In the genomic region with DNA sequence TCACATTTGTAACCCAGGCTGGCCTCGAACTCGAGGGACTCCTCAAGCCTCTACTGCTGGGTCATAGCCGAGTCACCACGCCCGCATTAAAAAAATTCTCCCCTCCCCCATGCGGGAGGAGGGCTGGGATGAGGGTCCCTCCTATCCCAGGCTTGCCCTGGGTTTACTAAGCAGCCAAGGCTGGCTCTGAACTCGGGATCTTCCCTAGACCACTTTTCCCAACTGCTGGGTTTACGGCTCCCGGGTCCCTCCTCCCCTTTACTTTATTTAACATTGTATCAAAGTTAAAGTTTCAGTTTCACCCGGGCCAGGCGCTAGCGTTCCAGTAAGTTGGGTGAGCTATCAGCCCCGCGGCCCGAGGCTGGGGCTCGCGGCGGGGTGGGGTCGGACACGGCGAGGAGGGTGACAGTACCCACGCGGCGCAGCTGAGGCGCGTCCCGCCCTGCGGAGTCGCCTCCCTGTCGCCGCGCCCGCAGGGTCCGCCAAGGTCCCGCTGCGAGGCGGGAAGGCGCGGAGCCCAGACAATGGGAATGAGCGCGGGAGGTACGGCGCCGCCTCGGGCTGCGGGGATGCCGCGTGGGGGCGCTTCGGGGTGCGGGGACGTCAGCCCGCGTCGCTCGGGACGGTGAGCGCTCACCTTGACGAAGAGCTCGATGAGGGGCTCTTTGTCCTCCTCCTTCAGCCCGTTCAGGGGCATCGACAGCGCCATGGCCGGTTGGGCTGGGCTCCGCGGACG, we compare ENCODE assay signal across 8 mouse cellular contexts. TPM values are rescaled to one million over a fixed set of nuclear protein-coding genes. Genes with fewer than 3 reads are reported as not detected.
DNase-seq lines count a peak whose midpoint lies in the region; ATAC-seq and TF ChIP-seq lines count a peak whose summit lies in the region.

No protein-coding gene starts in this region.

- TF ChIP-seq POLR2A in cortical plate, adult 2 months (IDR thresholded peaks at IDR 0.05; ENCODE audit: extremely low read depth, insufficient read depth, low read length) = no peak

- under 1% methylated on average over 66 of the region's 67 CpGs for WGBS in intestine, embryonic 14.5 days
- WGBS in liver, embryonic 15.5 days (ENCODE audit: insufficient replicate concordance) = under 1% methylated on average over 67 of the region's 67 CpGs
- under 1% methylated on average over 67 of the region's 67 CpGs for WGBS in neural tube, embryonic 12.5 days

- H3K4me3 ChIP-seq in cortical plate, adult 2 months (ENCODE audit: insufficient read depth, low read length) = peak overlapping the region; percentile 46
- peak overlapping the region; percentile 69 for H3K4me3 ChIP-seq in intestine, embryonic 14.5 days (ENCODE audit: low read depth, low read length)
- peak overlapping the region; percentile 97 for H3K4me3 ChIP-seq in liver, embryonic 15.5 days (replicated peaks)
- H3K4me3 ChIP-seq in neural tube, embryonic 12.5 days = peak overlapping the region; percentile 66

- TF ChIP-seq CTCF in cortical plate, adult 2 months (IDR thresholded peaks at IDR 0.05; ENCODE audit: extremely low read depth, insufficient read depth, low read length) = no peak

- peak; percentile 74 for DNase-seq in urinary bladder, postnatal 14 days (ENCODE audit: low spot score)
- no peak for DNase-seq in urinary bladder, postnatal 10 days (ENCODE audit: low spot score)
- peak; percentile 51 to 67 for DNase-seq in gastrocnemius, postnatal 36 days
- DNase-seq in intestine, embryonic 14.5 days (ENCODE audit: low spot score) = peak; percentile 84
- DNase-seq in thymus, postnatal 36 days = peak; percentile 61 to 71

- H3K27me3 ChIP-seq in intestine, embryonic 14.5 days (replicated peaks; ENCODE audit: control insufficient read depth, insufficient read depth, low read length) = no peaks in the 10 kb centered on the region
- H3K27me3 ChIP-seq in liver, embryonic 15.5 days = no peaks in the 10 kb centered on the region
- 0 out of 2 replicates have a peak, but pooled peaks cover 5% of the 10 kb centered on the region for H3K27me3 ChIP-seq in neural tube, embryonic 12.5 days (replicated peaks)

- peak; percentile 51 for ATAC-seq in intestine, embryonic 14.5 days (replicated peaks; ENCODE audit: low FRiP score, low TSS enrichment, low read depth)
- peak; percentile 59 for ATAC-seq in liver, embryonic 15.5 days (ENCODE audit: insufficient read depth)
- ATAC-seq in neural tube, embryonic 12.5 days (ENCODE audit: low FRiP score, low read depth) = peak; percentile 74

- H3K9ac ChIP-seq in intestine, embryonic 14.5 days (ENCODE audit: low read length) = peak overlapping the region; percentile 93
- peak overlapping the region; percentile 95 for H3K9ac ChIP-seq in liver, embryonic 15.5 days
- H3K9ac ChIP-seq in neural tube, embryonic 12.5 days = peak overlapping the region; percentile 87

- H3K9me3 ChIP-seq in intestine, embryonic 14.5 days (ENCODE audit: control insufficient read depth, low read length) = no peaks in the 10 kb centered on the region
- H3K9me3 ChIP-seq in liver, embryonic 15.5 days (replicated peaks) = no peaks in the 10 kb centered on the region
- no peaks in the 10 kb centered on the region for H3K9me3 ChIP-seq in neural tube, embryonic 12.5 days

- H3K4me2 ChIP-seq in intestine, embryonic 14.5 days (ENCODE audit: low read length) = peak overlapping the region; percentile 63
- H3K4me2 ChIP-seq in liver, embryonic 15.5 days = peak overlapping the region; percentile 88
- peak overlapping the region; percentile 80 for H3K4me2 ChIP-seq in neural tube, embryonic 12.5 days (replicated peaks)

- H3K4me1 ChIP-seq in cortical plate, adult 2 months (ENCODE audit: control insufficient read depth, insufficient read depth, low read length) = no peaks in the 10 kb centered on the region
- H3K4me1 ChIP-seq in intestine, embryonic 14.5 days (replicated peaks; ENCODE audit: control insufficient read depth, insufficient read depth, low read length) = peaks cover 45% of the 10 kb centered on the region
- H3K4me1 ChIP-seq in liver, embryonic 15.5 days (replicated peaks) = peaks cover 77% of the 10 kb centered on the region
- peaks cover 45% of the 10 kb centered on the region for H3K4me1 ChIP-seq in neural tube, embryonic 12.5 days

- intact Hi-C loops in gastrocnemius, postnatal 36 days (cut with DNase I) = loop anchor here (5.0 kb wide), 2 partner anchors 45 to 50 kb away; no protein-coding TSS in a partner anchor

- 0 out of 2 replicates have a peak overlapping the region, but pooled peaks have one; percentile 46 for H3K27ac ChIP-seq in cortical plate, adult 2 months (ENCODE audit: insufficient read depth, low read length)
- H3K27ac ChIP-seq in intestine, embryonic 14.5 days (ENCODE audit: low read depth) = peak overlapping the region; percentile 96
- peak overlapping the region; percentile 96 for H3K27ac ChIP-seq in liver, embryonic 15.5 days (replicated peaks)
- peak overlapping the region; percentile 93 for H3K27ac ChIP-seq in neural tube, embryonic 12.5 days

- H3K36me3 ChIP-seq in intestine, embryonic 14.5 days (ENCODE audit: control insufficient read depth, insufficient read depth, low read length) = no peaks in the 10 kb centered on the region; the same call in 1 of the 2 replicates
- peaks cover 34% of the 10 kb centered on the region for H3K36me3 ChIP-seq in liver, embryonic 15.5 days (replicated peaks)
- no peaks in the 10 kb centered on the region for H3K36me3 ChIP-seq in neural tube, embryonic 12.5 days

RNA-seq across cellular contexts. Expression of gene Clic4, which starts 0.6 kb away (rescaled TPM):
- polyA plus RNA-seq in cortical plate, adult 2 months (2012; rRNA removed) = 54.0 and 65.8 TPM in 2 replicates
- total RNA-seq in gastrocnemius, postnatal 36 days (2021) = 10 to 100 TPM; 22.4 to 24.3 TPM
- polyA plus RNA-seq in intestine, embryonic 14.5 days (2014; fragmentation: Nextera tagmentation; extraction: Ambion mirVana) = 107 and 114 TPM in 2 replicates
- polyA plus RNA-seq in liver, embryonic 15.5 days (2015; fragmentation: Nextera tagmentation; extraction: Ambion mirVana) = 110 and 120 TPM in 2 replicates
- 150 and 151 TPM in 2 replicates for polyA plus RNA-seq in neural tube, embryonic 12.5 days (2016; fragmentation: Nextera tagmentation; extraction: Ambion mirVana)

Comparison
In these comparisons a context has a peak if more than half of its experiments do, and no peak if none do; other contexts are left out.
1. H3K27ac ChIP-seq: peak in every context shown above with its lines; median percentile 96 in intestine, embryonic 14.5 days; 96 in liver, embryonic 15.5 days; 93 in neural tube, embryonic 12.5 days; 46 in cortical plate, adult 2 months.
2. H3K4me3 ChIP-seq: peak in every context shown above with its lines; median percentile 97 in liver, embryonic 15.5 days; 69 in intestine, embryonic 14.5 days; 66 in neural tube, embryonic 12.5 days; 46 in cortical plate, adult 2 months.